Mouse (Mus musculus): ENCODE data around the gene Grrp1. TPM values are rescaled to one million over a fixed set of nuclear protein-coding genes. Genes with fewer than 3 reads are reported as not detected.
A peak's percentile ranks its signal among the peaks of the same experiment; 100 is the strongest.
"Not testable (repeated sequence)": the region's sequence is repeated elsewhere in the genome, so short reads cannot be mapped to it uniquely, and the experiment has no call there.

Grrp1 gene
- polyA plus RNA-seq (2012; rRNA removed) = 1.9 and 2.7 TPM in 2 replicates

DNA sequence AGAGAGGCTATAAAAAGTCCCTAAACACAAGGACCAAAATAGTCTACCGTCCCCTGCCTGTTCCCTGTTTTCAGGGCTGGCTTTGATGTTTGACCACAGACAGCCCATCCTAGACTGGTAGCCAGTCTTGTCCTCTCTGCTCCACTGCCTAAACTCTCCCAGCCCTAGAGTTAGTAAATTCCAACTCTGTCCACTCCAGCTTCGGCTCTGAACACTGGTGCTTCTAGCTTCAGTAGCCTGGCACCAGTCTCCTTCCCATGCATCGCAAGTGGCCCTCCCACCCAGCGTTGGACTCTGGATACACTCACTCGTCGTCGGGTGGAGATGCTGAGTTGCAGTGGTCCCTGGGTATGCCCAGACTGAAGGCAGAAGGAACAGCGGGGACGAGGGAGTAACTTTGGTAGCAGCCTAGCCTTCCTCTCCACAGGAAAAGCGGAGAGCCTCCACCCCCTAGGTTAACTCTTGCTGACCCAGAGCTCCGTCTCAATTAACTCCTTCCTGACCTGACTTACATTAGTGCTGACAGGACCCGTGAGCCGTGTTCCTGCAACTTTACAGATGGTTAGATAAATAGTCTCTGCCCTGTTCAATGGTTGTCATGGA lies at the start of gene Grrp1:
Grrp1 (minus strand) TSS at position 385 of the 603 bp plus-strand sequence.
- Histone ChIP-seq H3K27me3 (ENCODE audit: control insufficient read depth, insufficient read depth, low read length) (no peaks in the 10 kb centered on the region), H3K36me3 (ENCODE audit: control insufficient read depth, insufficient read depth, low read length) (no peaks in the 10 kb centered on the region), H3K4me3 (ENCODE audit: control insufficient read depth, low read depth, low read length) (peak within 1 kb of the TSS; percentile 17), H3K4me1 (ENCODE audit: control insufficient read depth, insufficient read depth, low read length) (peaks cover 37% of the 10 kb centered on the region), H3K27ac (ENCODE audit: control insufficient read depth, insufficient read depth, low read depth, low read length) (no peak within 1 kb of the TSS; the same call in 1 of the 2 replicates)
- TF ChIP-seq POLR2A (IDR thresholded peaks at IDR 0.05; ENCODE audit: control insufficient read depth, low read depth, low read length) = no peak
- TF ChIP-seq CTCF (IDR thresholded peaks at IDR 0.05; ENCODE audit: control insufficient read depth, insufficient read depth, insufficient replicate concordance, low read depth, low read length) = no peak

DNA sequence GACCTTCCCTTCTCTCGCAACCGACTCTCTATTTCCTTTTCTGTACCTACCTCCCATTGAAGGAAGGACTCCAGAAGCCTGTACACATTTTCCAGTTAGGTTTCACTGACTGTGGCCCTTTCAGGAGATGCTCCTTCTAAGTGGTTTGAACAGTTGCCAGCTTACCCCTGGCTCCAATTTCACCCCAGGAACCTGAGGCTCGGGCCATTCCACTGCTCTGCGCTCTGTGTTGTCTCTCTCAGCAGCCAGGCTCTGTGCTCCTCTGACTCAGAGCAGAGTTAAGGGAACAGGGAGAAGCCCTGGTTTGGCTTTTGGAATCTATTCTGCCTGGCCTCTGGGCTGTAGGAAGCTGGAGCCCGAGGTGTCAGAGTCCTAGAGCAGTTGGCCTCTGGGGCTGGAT lies 48.2 kb upstream of the Grrp1 start:
- Histone ChIP-seq H3K27ac (ENCODE audit: control insufficient read depth, insufficient read depth, low read depth, low read length) (no peak overlapping the region), H3K4me3 (ENCODE audit: control insufficient read depth, low read depth, low read length) (no peak overlapping the region), H3K27me3 (ENCODE audit: control insufficient read depth, insufficient read depth, low read length) (no peaks in the 10 kb centered on the region), H3K36me3 (ENCODE audit: control insufficient read depth, insufficient read depth, low read length) (no peaks in the 10 kb centered on the region), H3K4me1 (ENCODE audit: control insufficient read depth, insufficient read depth, low read length) (no peaks in the 10 kb centered on the region)
- TF ChIP-seq CTCF (IDR thresholded peaks at IDR 0.05; ENCODE audit: control insufficient read depth, insufficient read depth, insufficient replicate concordance, low read depth, low read length) (no peak), POLR2A (IDR thresholded peaks at IDR 0.05; ENCODE audit: control insufficient read depth, low read depth, low read length) (no peak)

DNA sequence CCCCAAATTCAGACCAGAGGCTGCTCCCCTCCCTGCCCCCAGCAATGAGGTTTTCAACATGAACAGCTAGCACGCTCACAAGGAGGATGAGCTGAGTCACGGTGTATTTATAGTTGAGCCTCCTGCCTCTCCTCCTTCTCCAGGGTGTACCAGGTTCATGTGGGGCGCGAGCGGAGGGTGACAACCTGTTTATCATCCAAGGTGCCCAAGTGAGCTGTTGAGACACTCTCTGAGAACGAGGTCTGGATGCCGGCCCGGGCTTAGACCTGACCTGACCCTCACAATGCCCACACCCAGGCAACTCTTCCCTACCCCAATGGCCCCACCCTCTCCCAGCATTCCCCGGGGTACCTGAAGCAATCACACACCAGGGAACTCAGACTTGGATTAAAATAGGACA lies 46.4 kb upstream of the Grrp1 start:
- Histone ChIP-seq H3K27ac (ENCODE audit: control insufficient read depth, insufficient read depth, low read depth, low read length) (no peak overlapping the region), H3K27me3 (ENCODE audit: control insufficient read depth, insufficient read depth, low read length) (no peaks in the 10 kb centered on the region), H3K4me3 (ENCODE audit: control insufficient read depth, low read depth, low read length) (no peak overlapping the region), H3K36me3 (ENCODE audit: control insufficient read depth, insufficient read depth, low read length) (no peaks in the 10 kb centered on the region), H3K4me1 (ENCODE audit: control insufficient read depth, insufficient read depth, low read length) (no peaks in the 10 kb centered on the region)
- no peak for TF ChIP-seq CTCF (IDR thresholded peaks at IDR 0.05; ENCODE audit: control insufficient read depth, insufficient read depth, insufficient replicate concordance, low read depth, low read length)
- TF ChIP-seq POLR2A (IDR thresholded peaks at IDR 0.05; ENCODE audit: control insufficient read depth, low read depth, low read length) = no peak

DNA sequence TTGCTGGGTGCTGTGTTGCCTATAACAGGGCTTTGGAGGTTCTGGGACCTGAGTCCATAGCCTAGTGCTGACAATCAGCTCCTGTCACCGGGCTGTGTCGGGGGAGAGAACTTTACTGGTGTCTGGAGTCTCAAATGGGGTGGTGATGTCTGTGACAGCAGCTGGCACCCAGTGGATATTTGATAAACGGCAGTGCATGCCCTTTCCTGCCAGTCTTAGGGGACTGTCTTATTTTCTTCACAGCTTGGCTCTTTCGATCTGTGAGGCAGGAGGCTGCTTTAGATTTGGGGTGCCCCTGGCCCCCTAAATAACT lies 45.5 kb upstream of the Grrp1 start:
- no peak overlapping the region for H3K27ac ChIP-seq (ENCODE audit: control insufficient read depth, insufficient read depth, low read depth, low read length)
- no peaks in the 10 kb centered on the region for H3K4me1 ChIP-seq (ENCODE audit: control insufficient read depth, insufficient read depth, low read length)
- H3K27me3 ChIP-seq (ENCODE audit: control insufficient read depth, insufficient read depth, low read length) = no peaks in the 10 kb centered on the region
- TF ChIP-seq CTCF (IDR thresholded peaks at IDR 0.05; ENCODE audit: control insufficient read depth, insufficient read depth, insufficient replicate concordance, low read depth, low read length) = no peak
- no peak for TF ChIP-seq POLR2A (IDR thresholded peaks at IDR 0.05; ENCODE audit: control insufficient read depth, low read depth, low read length)
- no peak overlapping the region for H3K4me3 ChIP-seq (ENCODE audit: control insufficient read depth, low read depth, low read length)
- no peaks in the 10 kb centered on the region for H3K36me3 ChIP-seq (ENCODE audit: control insufficient read depth, insufficient read depth, low read length)

DNA sequence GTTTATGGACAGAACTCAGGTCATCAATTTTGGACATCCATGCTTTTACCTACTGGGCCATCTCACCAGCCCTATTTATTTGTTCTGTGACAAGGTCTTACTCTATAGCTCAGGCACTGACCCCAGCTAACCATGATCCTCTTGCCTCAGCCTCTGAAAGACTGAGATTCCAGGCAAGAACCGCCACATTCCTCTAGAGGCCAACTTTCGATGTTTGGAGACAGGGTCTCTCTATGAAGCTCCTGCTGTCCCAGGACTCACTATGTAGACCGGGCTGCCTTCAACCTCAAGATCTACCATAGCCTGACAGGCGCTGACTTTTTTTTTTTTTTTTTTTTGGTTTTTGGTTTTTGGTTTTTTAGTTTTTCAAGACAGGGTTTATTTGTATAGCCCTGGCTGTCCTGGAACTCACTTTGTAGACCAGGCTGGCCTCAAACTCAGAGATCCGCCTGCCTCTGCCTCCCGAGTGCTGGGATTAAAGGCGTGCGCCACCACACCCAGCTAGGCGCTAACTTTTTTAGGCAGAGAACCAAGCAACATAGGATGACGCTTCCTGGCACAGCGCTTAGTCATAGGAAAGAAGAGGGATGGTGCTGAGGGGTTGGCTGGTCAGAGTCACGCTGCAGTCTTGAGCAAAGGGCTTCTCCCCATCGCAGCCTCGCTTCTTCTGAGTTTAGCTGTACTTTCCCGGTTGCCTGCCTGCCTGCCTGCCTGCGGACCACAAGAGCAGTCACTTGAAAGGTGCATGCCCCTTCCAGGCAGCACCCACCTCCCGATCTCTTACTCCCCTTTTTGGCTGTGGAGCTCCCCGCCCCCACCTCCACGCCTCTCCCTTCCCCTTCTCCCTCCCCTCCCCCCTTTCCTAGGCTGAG lies 45.0 kb upstream of the Grrp1 start:
- Histone ChIP-seq H3K4me1 (ENCODE audit: control insufficient read depth, insufficient read depth, low read length) (peaks cover 2% of the 10 kb centered on the region), H3K27me3 (ENCODE audit: control insufficient read depth, insufficient read depth, low read length) (no peaks in the 10 kb centered on the region), H3K36me3 (ENCODE audit: control insufficient read depth, insufficient read depth, low read length) (no peaks in the 10 kb centered on the region), H3K27ac (ENCODE audit: control insufficient read depth, insufficient read depth, low read depth, low read length) (no peak overlapping the region), H3K4me3 (ENCODE audit: control insufficient read depth, low read depth, low read length) (no peak overlapping the region)
- TF ChIP-seq CTCF (IDR thresholded peaks at IDR 0.05; ENCODE audit: control insufficient read depth, insufficient read depth, insufficient replicate concordance, low read depth, low read length) (no peak), POLR2A (IDR thresholded peaks at IDR 0.05; ENCODE audit: control insufficient read depth, low read depth, low read length) (no peak)

DNA sequence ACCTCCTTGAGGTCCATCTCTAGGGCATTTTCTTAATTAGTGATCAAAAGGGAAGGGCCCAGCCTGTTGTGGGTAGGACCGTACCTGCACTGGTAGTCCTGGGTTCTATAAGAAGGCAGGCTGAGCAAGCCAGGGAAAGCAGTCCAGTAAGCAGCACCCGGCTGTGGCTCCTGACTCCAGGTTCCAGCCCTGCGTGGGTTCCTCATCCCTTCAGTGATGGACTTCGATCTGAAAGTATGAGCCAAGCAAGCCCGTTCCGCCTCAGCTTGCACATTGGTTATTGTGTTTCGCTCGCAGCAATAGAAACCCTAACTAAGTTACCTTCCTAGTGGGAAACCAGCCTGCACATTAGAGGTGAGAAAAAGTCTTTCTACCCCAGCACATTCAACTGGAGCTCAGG lies 43.5 kb upstream of the Grrp1 start:
- TF ChIP-seq POLR2A (IDR thresholded peaks at IDR 0.05; ENCODE audit: control insufficient read depth, low read depth, low read length) (no peak), CTCF (IDR thresholded peaks at IDR 0.05; ENCODE audit: control insufficient read depth, insufficient read depth, insufficient replicate concordance, low read depth, low read length) (no peak)

DNA sequence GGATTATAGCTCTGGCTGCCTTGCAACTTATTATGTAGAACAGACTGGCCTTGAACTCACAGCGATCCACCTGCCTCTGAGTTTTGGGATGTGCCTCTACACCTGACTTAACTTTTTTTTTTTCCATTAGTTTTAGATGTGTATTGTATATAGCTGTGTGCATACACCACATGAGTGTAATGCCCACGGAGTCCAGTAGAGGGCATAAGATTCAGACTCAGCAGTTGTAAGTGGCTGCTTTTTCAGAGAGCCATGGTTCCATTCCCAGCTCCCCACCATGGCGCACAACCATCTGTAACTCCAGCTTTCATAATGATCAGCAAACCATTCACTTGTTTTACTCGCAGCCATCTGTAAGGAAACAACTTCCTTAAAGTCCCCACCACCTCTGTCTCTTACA lies 42.6 kb upstream of the Grrp1 start:
- Histone ChIP-seq H3K4me3 (ENCODE audit: control insufficient read depth, low read depth, low read length) (no peak overlapping the region), H3K27ac (ENCODE audit: control insufficient read depth, insufficient read depth, low read depth, low read length) (no peak overlapping the region), H3K27me3 (ENCODE audit: control insufficient read depth, insufficient read depth, low read length) (no peaks in the 10 kb centered on the region), H3K4me1 (ENCODE audit: control insufficient read depth, insufficient read depth, low read length) (peaks cover 11% of the 10 kb centered on the region), H3K36me3 (ENCODE audit: control insufficient read depth, insufficient read depth, low read length) (no peaks in the 10 kb centered on the region)
- TF ChIP-seq POLR2A (IDR thresholded peaks at IDR 0.05; ENCODE audit: control insufficient read depth, low read depth, low read length) (no peak), CTCF (IDR thresholded peaks at IDR 0.05; ENCODE audit: control insufficient read depth, insufficient read depth, insufficient replicate concordance, low read depth, low read length) (no peak)

More for the DNA sequence above, 43.5 kb upstream of the Grrp1 start:
- H3K4me1 ChIP-seq (ENCODE audit: control insufficient read depth, insufficient read depth, low read length) = peaks cover 11% of the 10 kb centered on the region
- H3K4me3 ChIP-seq (ENCODE audit: control insufficient read depth, low read depth, low read length) = no peak overlapping the region
- H3K36me3 ChIP-seq (ENCODE audit: control insufficient read depth, insufficient read depth, low read length) = no peaks in the 10 kb centered on the region
- H3K27ac ChIP-seq (ENCODE audit: control insufficient read depth, insufficient read depth, low read depth, low read length) = no peak overlapping the region
- H3K27me3 ChIP-seq (ENCODE audit: control insufficient read depth, insufficient read depth, low read length) = no peaks in the 10 kb centered on the region

DNA sequence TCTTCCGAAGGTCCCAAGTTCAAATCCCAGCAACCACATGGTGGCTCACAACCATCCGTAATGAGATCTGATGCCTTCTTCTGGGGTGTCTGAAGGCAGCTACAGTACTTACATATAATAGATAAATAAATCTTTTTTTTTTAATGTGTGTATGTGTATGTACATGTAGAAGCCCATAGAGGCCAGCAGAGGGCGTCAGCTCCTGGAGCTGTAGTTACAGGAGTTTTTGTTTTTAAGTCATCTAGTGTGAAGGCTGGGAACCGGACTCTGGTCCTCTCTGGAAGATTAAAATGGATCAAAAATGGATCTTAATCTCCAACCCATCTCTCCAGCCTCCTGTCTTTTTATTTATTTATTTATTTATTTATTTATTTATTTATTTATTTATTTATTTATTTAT lies 42.2 kb upstream of the Grrp1 start:
- H3K27ac ChIP-seq (ENCODE audit: control insufficient read depth, insufficient read depth, low read depth, low read length); H3K4me3 ChIP-seq (ENCODE audit: control insufficient read depth, low read depth, low read length); H3K36me3 ChIP-seq (ENCODE audit: control insufficient read depth, insufficient read depth, low read length); H3K27me3 ChIP-seq (ENCODE audit: control insufficient read depth, insufficient read depth, low read length): not testable (repeated sequence)
- H3K4me1 ChIP-seq (ENCODE audit: control insufficient read depth, insufficient read depth, low read length) = peaks cover 11% of the 10 kb centered on the region
